In genomic region chr11:43911646-43912045, GRCm38 (mm10) we compare ENCODE assay signal across 15 mouse cellular contexts. TPM values are rescaled to one million over a fixed set of nuclear protein-coding genes. Genes with fewer than 3 reads are reported as not detected.
"Had no signal": no experiment of that assay in that cellular context is flagged by ENCODE, and none has a peak within 500 bp of the region (broad histone marks: within the 10 kb centered on the region; RNA-seq: fewer than 3 reads in every experiment).

No protein-coding gene starts in this region.

- H3K4me2 ChIP-seq: limb, embryonic 13.5 days; lung, embryonic 15.5 days; midbrain, embryonic 12.5 days; neural tube, embryonic 12.5 days had no signal

- H3K4me3 ChIP-seq: limb, embryonic 13.5 days; lung, embryonic 15.5 days; midbrain, embryonic 12.5 days; neural tube, embryonic 12.5 days had no signal

- H3K27me3 ChIP-seq: limb, embryonic 13.5 days; lung, embryonic 15.5 days; midbrain, embryonic 12.5 days; neural tube, embryonic 12.5 days had no signal

- H3K9me3 ChIP-seq: limb, embryonic 13.5 days; lung, embryonic 15.5 days; midbrain, embryonic 12.5 days; neural tube, embryonic 12.5 days had no signal

- DNase-seq: kidney, adult 11 months; kidney, adult 9 months; kidney, postnatal 36 days; layer of hippocampus, adult 9-11 months; layer of hippocampus, postnatal 36 days; thymus, postnatal 4 days had no signal

- H3K9ac ChIP-seq: limb, embryonic 13.5 days; liver, embryonic 14.5 days; lung, embryonic 15.5 days; midbrain, embryonic 12.5 days; neural tube, embryonic 12.5 days had no signal

- H3K36me3 ChIP-seq: limb, embryonic 13.5 days; lung, embryonic 15.5 days; midbrain, embryonic 12.5 days; neural tube, embryonic 12.5 days had no signal

- H3K27ac ChIP-seq: kidney, postnatal 0 days; limb, embryonic 13.5 days; liver, embryonic 14.5 days; lung, embryonic 15.5 days; midbrain, embryonic 12.5 days; neural tube, embryonic 12.5 days; stomach, postnatal 0 days had no signal

- H3K4me1 ChIP-seq: midbrain, embryonic 12.5 days; neural tube, embryonic 12.5 days had no signal

RNA-seq across cellular contexts. Expression of gene Adra1b, which starts 10.6 kb away (rescaled TPM):
- total RNA-seq: megakaryocyte, adult 5-6 weeks; neutrophil, adult 5-6 weeks had no signal
